9 mouse cellular contexts compared by ENCODE assay signal in the genomic region with DNA sequence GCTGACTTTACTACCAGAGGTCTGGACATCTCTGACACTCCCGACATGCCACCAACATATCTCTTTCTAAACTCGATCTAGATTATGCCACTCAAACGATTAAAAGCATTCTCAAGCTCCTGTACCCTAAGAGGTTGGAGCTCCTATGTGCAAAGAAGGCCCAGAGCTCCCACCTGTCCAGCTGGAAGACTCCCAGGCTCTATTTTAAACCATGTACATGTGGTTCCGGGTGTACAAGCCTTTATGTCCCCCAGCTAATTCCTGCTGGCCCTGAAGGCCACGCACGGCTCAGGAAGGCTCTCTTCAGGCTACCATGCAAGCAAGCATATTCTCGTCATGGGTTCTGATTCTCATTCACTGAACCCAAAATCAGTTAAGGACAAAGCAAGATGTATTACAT. TPM values are rescaled to one million over a fixed set of nuclear protein-coding genes. Genes with fewer than 3 reads are reported as not detected.
DNase-seq lines count a peak whose midpoint lies in the region; ATAC-seq and TF ChIP-seq lines count a peak whose summit lies in the region.
"Had no signal": no experiment of that assay in that cellular context is flagged by ENCODE, and none has a peak within 500 bp of the region (broad histone marks: within the 10 kb centered on the region; RNA-seq: fewer than 3 reads in every experiment).

No protein-coding gene starts in this region.

- DNase-seq in gastrocnemius, adult 2 months: peak; percentile 64
- DNase-seq in gastrocnemius, postnatal 14 days: no peak
- DNase-seq in ES-E14 (ENCODE audit: low read depth, low spot score): no peak
- DNase-seq in urinary bladder, postnatal 25 days (ENCODE audit: low spot score): no peak
- no peak for DNase-seq in thymus, postnatal 4 days
- DNase-seq in urinary bladder, adult 2 months (ENCODE audit: low spot score): no peak
- DNase-seq: adrenal gland, adult 2 months had no signal

- no peak for ATAC-seq in heart, embryonic 14.5 days (ENCODE audit: insufficient number of reproducible peaks, insufficient read depth, low FRiP score, low read depth)
- ATAC-seq in liver, embryonic 15.5 days (ENCODE audit: insufficient read depth): no peak

- H3K9me3 ChIP-seq in ES-E14 (ENCODE audit: control insufficient read depth, insufficient read depth, low read depth, low read length): no peaks in the 10 kb centered on the region
- H3K9me3 ChIP-seq in heart, embryonic 14.5 days (ENCODE audit: control insufficient read depth, low read length): no peaks in the 10 kb centered on the region
- H3K9me3 ChIP-seq in liver, embryonic 15.5 days (replicated peaks): no peaks in the 10 kb centered on the region

- intact Hi-C loops in gastrocnemius, adult 2 months (cut with DNase I): loop anchor here (5.0 kb wide), 1 partner anchor 40 kb away; no protein-coding TSS in a partner anchor
- intact Hi-C loops in gastrocnemius, postnatal 14 days (cut with DNase I; ENCODE audit: low total_unique reads): no loop called here

- H3K4me3 ChIP-seq in gastrocnemius, adult 2 months: peak overlapping the region; percentile 96
- H3K4me3 ChIP-seq in ES-E14 (ENCODE audit: insufficient read depth in 1 of 2, low read depth in 1 of 2, low read length in 2 of 2, poor library complexity in 1 of 2, severe bottlenecking in 1 of 2): peak overlapping the region; percentile 83 to 91
- peak overlapping the region; percentile 82 to 98 for H3K4me3 ChIP-seq in heart, embryonic 14.5 days (ENCODE audit: control insufficient read depth in 1 of 2, insufficient read depth in 1 of 2, low read depth in 1 of 2, low read length in 2 of 2)
- peak overlapping the region; percentile 78 for H3K4me3 ChIP-seq in liver, embryonic 15.5 days (replicated peaks)

- WGBS in heart, embryonic 14.5 days: 26% methylated on average over 7 of the region's 7 CpGs
- 64% methylated on average over 7 of the region's 7 CpGs for WGBS in liver, embryonic 15.5 days (ENCODE audit: insufficient replicate concordance)

- no peak for TF ChIP-seq CTCF in gastrocnemius, adult 2 months (IDR thresholded peaks at IDR 0.05)

- 0 out of 2 replicates have a peak, but pooled peaks cover 3% of the 10 kb centered on the region for H3K36me3 ChIP-seq in ES-E14 (ENCODE audit: control insufficient read depth, insufficient read depth, low read length, poor library complexity, severe bottlenecking)
- H3K36me3 ChIP-seq in heart, embryonic 14.5 days (ENCODE audit: control insufficient read depth, insufficient read depth, low read length): no peaks in the 10 kb centered on the region; the same call in 1 of the 2 replicates
- H3K36me3 ChIP-seq in liver, embryonic 15.5 days (replicated peaks): no peaks in the 10 kb centered on the region

- H3K4me1 ChIP-seq in ES-E14 (ENCODE audit: control insufficient read depth in 2 of 2, insufficient read depth in 2 of 2, low read length in 2 of 2, poor library complexity in 1 of 2): peaks cover 8 to 14% of the 10 kb centered on the region in 2 experiments; a peak in 3 of 4 replicates
- H3K4me1 ChIP-seq in heart, embryonic 14.5 days (ENCODE audit: control insufficient read depth in 2 of 2, insufficient read depth in 2 of 2, low read length in 2 of 2): peaks cover 20 to 58% of the 10 kb centered on the region in 2 experiments
- peaks cover 40% of the 10 kb centered on the region for H3K4me1 ChIP-seq in liver, embryonic 15.5 days (replicated peaks)

- peak overlapping the region; percentile 68 for H3K4me2 ChIP-seq in heart, embryonic 14.5 days (ENCODE audit: low read length)
- peak overlapping the region; percentile 98 for H3K4me2 ChIP-seq in liver, embryonic 15.5 days

- no peaks in the 10 kb centered on the region for H3K27me3 ChIP-seq in heart, embryonic 14.5 days (ENCODE audit: control insufficient read depth, insufficient read depth, low read length)
- H3K27me3 ChIP-seq in liver, embryonic 15.5 days: peaks cover 6% of the 10 kb centered on the region; the same call in 1 of the 2 replicates

- in situ Hi-C loops in ES-E14 (cut with MboI; ENCODE audit: low sequenced_read_pairs in 2 of 2, unreplicated experiment in 2 of 2): no loop called here

- peak overlapping the region; percentile 41; the same call in 1 of the 2 replicates for H3K9ac ChIP-seq in ES-E14 (ENCODE audit: insufficient read depth, low read depth, low read length, poor library complexity, severe bottlenecking)
- peak overlapping the region; percentile 95 for H3K9ac ChIP-seq in heart, embryonic 14.5 days (ENCODE audit: low read length)
- H3K9ac ChIP-seq in liver, embryonic 15.5 days: no peak overlapping the region

- H3K27ac ChIP-seq in gastrocnemius, adult 2 months: peak overlapping the region; percentile 99
- no peak overlapping the region for H3K27ac ChIP-seq in ES-E14 (ENCODE audit: insufficient read depth, low read depth, low read length, poor library complexity, severe bottlenecking)
- peak overlapping the region; percentile 14 to 97; a peak in 1 of 4 replicates for H3K27ac ChIP-seq in heart, embryonic 14.5 days (replicated peaks in 1 of 2; ENCODE audit: control insufficient read depth in 1 of 2, insufficient read depth in 1 of 2, low read depth in 2 of 2, low read length in 2 of 2)
- H3K27ac ChIP-seq in liver, embryonic 15.5 days (replicated peaks): no peak overlapping the region

TF ChIP-seq in ES-E14, 5 proteins besides CTCF, POLR2A, EP300 and RAD21:
- TF ChIP-seq ZC3H11A (IDR thresholded peaks at IDR 0.05; ENCODE audit: borderline replicate concordance, low read depth, low read length): no peak
- TF ChIP-seq ZNF384 (IDR thresholded peaks at IDR 0.05; ENCODE audit: low read depth, low read length): no peak
- TF ChIP-seq CHD2 (IDR thresholded peaks at IDR 0.05; ENCODE audit: low read depth, low read length): no peak
- TF ChIP-seq HCFC1 (IDR thresholded peaks at IDR 0.05; ENCODE audit: borderline replicate concordance, insufficient read depth, low read length): no peak
- TF ChIP-seq MAFK (IDR thresholded peaks at IDR 0.05; ENCODE audit: insufficient read depth, low read depth, low read length): no peak
TF ChIP-seq in ES-E14: peak in this region for 0.

RNA-seq across cellular contexts. Expression of gene Dag1, which starts 1.9 kb away (rescaled TPM):
- 100 to 1,000 TPM; 170 to 229 TPM for total RNA-seq in gastrocnemius, adult 2 months (2021)
- total RNA-seq in gastrocnemius, postnatal 14 days (2021): 100 to 1,000 TPM; 232 to 238 TPM
- total RNA-seq in ES-E14 (2012; rRNA removed): 134 and 168 TPM in 2 replicates
- 143 and 146 TPM in 2 replicates for polyA plus RNA-seq in heart, embryonic 14.5 days (2014; fragmentation: Nextera tagmentation; extraction: Ambion mirVana)
- polyA plus RNA-seq in liver, embryonic 15.5 days (2015; fragmentation: Nextera tagmentation; extraction: Ambion mirVana): 16.0 and 18.2 TPM in 2 replicates
- 38.3 and 71.9 TPM in 2 replicates for polyA plus RNA-seq in urinary bladder, adult 2 months (2012; rRNA removed)

RNA-seq across cellular contexts. Expression of gene Nicn1, which starts 28.4 kb away (rescaled TPM):
- 10 to 100 TPM in 1 of 2 experiments, 1 to 10 TPM in 1; 9.3 to 11.9 TPM for total RNA-seq in gastrocnemius, adult 2 months (2021)
- total RNA-seq in gastrocnemius, postnatal 14 days (2021): 1 to 10 TPM; 9.3 to 9.8 TPM
- 9.2 and 9.9 TPM in 2 replicates for total RNA-seq in ES-E14 (2012; rRNA removed)
- 26.5 and 29.1 TPM in 2 replicates for polyA plus RNA-seq in heart, embryonic 14.5 days (2014; fragmentation: Nextera tagmentation; extraction: Ambion mirVana)
- polyA plus RNA-seq in liver, embryonic 15.5 days (2015; fragmentation: Nextera tagmentation; extraction: Ambion mirVana): 5.8 and 6.7 TPM in 2 replicates
- 32.8 and 39.3 TPM in 2 replicates for polyA plus RNA-seq in urinary bladder, adult 2 months (2012; rRNA removed)

RNA-seq across cellular contexts. Expression of gene Amt, which starts 34.8 kb away (rescaled TPM):
- total RNA-seq in gastrocnemius, adult 2 months (2021): 1 to 10 TPM; 1.0 to 1.4 TPM
- 1 to 10 TPM in 1 of 2 experiments, under 1 TPM in 1; 0.76 to 1.3 TPM for total RNA-seq in gastrocnemius, postnatal 14 days (2021)
- total RNA-seq in ES-E14 (2012; rRNA removed): 63.9 and 77.9 TPM in 2 replicates
- 10.4 and 11.2 TPM in 2 replicates for polyA plus RNA-seq in heart, embryonic 14.5 days (2014; fragmentation: Nextera tagmentation; extraction: Ambion mirVana)
- polyA plus RNA-seq in liver, embryonic 15.5 days (2015; fragmentation: Nextera tagmentation; extraction: Ambion mirVana): 11.9 and 13.3 TPM in 2 replicates
- polyA plus RNA-seq in urinary bladder, adult 2 months (2012; rRNA removed): 34.0 and 35.5 TPM in 2 replicates

RNA-seq across cellular contexts. Expression of gene Rhoa, which starts 44.1 kb away (rescaled TPM):
- total RNA-seq in gastrocnemius, adult 2 months (2021): 100 to 1,000 TPM in 1 of 2 experiments, 10 to 100 TPM in 1; 95.0 to 122 TPM
- total RNA-seq in gastrocnemius, postnatal 14 days (2021): 100 to 1,000 TPM; 159 to 177 TPM
- total RNA-seq in ES-E14 (2012; rRNA removed): 82.9 and 125 TPM in 2 replicates
- 229 and 289 TPM in 2 replicates for polyA plus RNA-seq in heart, embryonic 14.5 days (2014; fragmentation: Nextera tagmentation; extraction: Ambion mirVana)
- 190 and 202 TPM in 2 replicates for polyA plus RNA-seq in liver, embryonic 15.5 days (2015; fragmentation: Nextera tagmentation; extraction: Ambion mirVana)
- 304 and 339 TPM in 2 replicates for polyA plus RNA-seq in urinary bladder, adult 2 months (2012; rRNA removed)

RNA-seq across cellular contexts. Expression of gene Tcta, which starts 44.1 kb away (rescaled TPM):
- 10 to 100 TPM; 27.0 to 35.1 TPM for total RNA-seq in gastrocnemius, adult 2 months (2021)
- total RNA-seq in gastrocnemius, postnatal 14 days (2021): 10 to 100 TPM; 24.7 to 26.9 TPM
- total RNA-seq in ES-E14 (2012; rRNA removed): 10.0 and 11.0 TPM in 2 replicates
- polyA plus RNA-seq in heart, embryonic 14.5 days (2014; fragmentation: Nextera tagmentation; extraction: Ambion mirVana): 36.5 and 39.4 TPM in 2 replicates
- 14.1 and 14.4 TPM in 2 replicates for polyA plus RNA-seq in liver, embryonic 15.5 days (2015; fragmentation: Nextera tagmentation; extraction: Ambion mirVana)
- 80.0 and 107 TPM in 2 replicates for polyA plus RNA-seq in urinary bladder, adult 2 months (2012; rRNA removed)

Comparison
In these comparisons a context has a peak if more than half of its experiments do, and no peak if none do; other contexts are left out.
1. H3K27ac ChIP-seq: peak in gastrocnemius, adult 2 months (single experiment) and heart, embryonic 14.5 days (2 of 2); none in ES-E14 (single experiment) and liver, embryonic 15.5 days (single experiment).
2. RNA of gene Amt, which starts 34.8 kb away (total RNA-seq): 63.9 to 77.9 TPM in ES-E14; 1.0 to 1.4 TPM in gastrocnemius, adult 2 months and 0.76 to 1.3 TPM in gastrocnemius, postnatal 14 days; every median in the first group is over 10 times any median in the second.
3. Peak in every context shown above with its lines, with median percentiles within 50 percentile points of each other: H3K4me3 ChIP-seq.